Mouse (Mus musculus) cerebellum, postnatal 10 days (tissue): ENCODE measurements around the gene Abcc2.

Source experiments
- DNase-seq, 2 experiments: peaks; one replicate each; pipeline ENCODE4 v3.0.0; 2021; ENCODE audit warnings: mixed read lengths in 2 of 2

Gene Abcc2

GRCm38 (mm10) chr19:43781980-43782379 lies at the start of gene Abcc2:
TSS of gene Abcc2 (plus strand) at chr19:43782192.
- DNase-seq = no peak

GRCm38 (mm10) chr19:43738409-43738808 lies 43.6 kb upstream of the Abcc2 start:
- no peak for DNase-seq

GRCm38 (mm10) chr19:43743401-43743800 lies 38.6 kb upstream of the Abcc2 start:
- no peak for DNase-seq

- DNase-seq = no peak
Measured at GRCm38 (mm10) chr19:43745740-43746139, 36.3 kb upstream of the Abcc2 start.

- DNase-seq = no peak
Measured at GRCm38 (mm10) chr19:43747877-43748276, 34.1 kb upstream of the Abcc2 start.

GRCm38 (mm10) chr19:43750008-43750407 lies 32.0 kb upstream of the Abcc2 start:
- DNase-seq = no peak

GRCm38 (mm10) chr19:43752489-43753225 lies 29.3 kb upstream of the Abcc2 start, which contains the start of the genes Cutc and Cox15:
TSS of gene Cutc (plus strand) at chr19:43752996.
TSS of gene Cox15 (minus strand) at chr19:43753000.
- peak; percentile 98 to 99 for DNase-seq

GRCm38 (mm10) chr19:43753226-43753835 lies 28.7 kb upstream of the Abcc2 start:
- peak; percentile 94 to 95 for DNase-seq

GRCm38 (mm10) chr19:43754237-43754636 lies 27.8 kb upstream of the Abcc2 start:
- DNase-seq = no peak

GRCm38 (mm10) chr19:43754872-43755271 lies 27.1 kb upstream of the Abcc2 start:
- DNase-seq = no peak

- DNase-seq = peak; percentile 86 to 87
Measured at GRCm38 (mm10) chr19:43760504-43760903, 21.5 kb upstream of the Abcc2 start.

- DNase-seq = no peak
Measured at GRCm38 (mm10) chr19:43761543-43762256, 20.3 kb upstream of the Abcc2 start.

- DNase-seq = no peak
Measured at GRCm38 (mm10) chr19:43762410-43762809, 19.6 kb upstream of the Abcc2 start.

GRCm38 (mm10) chr19:43766451-43766850 lies 15.5 kb upstream of the Abcc2 start:
- no peak for DNase-seq

GRCm38 (mm10) chr19:43767549-43768322 lies 14.3 kb upstream of the Abcc2 start:
- no peak for DNase-seq

- DNase-seq = no peak
Measured at GRCm38 (mm10) chr19:43769366-43769960, 12.5 kb upstream of the Abcc2 start.

- DNase-seq = no peak
Measured at GRCm38 (mm10) chr19:43770584-43770983, 11.4 kb upstream of the Abcc2 start.

- DNase-seq = no peak
Measured at GRCm38 (mm10) chr19:43771499-43771969, 10.5 kb upstream of the Abcc2 start.

GRCm38 (mm10) chr19:43772311-43772710 lies 9.7 kb upstream of the Abcc2 start:
- no peak for DNase-seq

- DNase-seq = no peak
Measured at GRCm38 (mm10) chr19:43775433-43775832, 6.6 kb upstream of the Abcc2 start.

- no peak for DNase-seq
Measured at GRCm38 (mm10) chr19:43776561-43776960, 5.4 kb upstream of the Abcc2 start.

- DNase-seq = no peak
Measured at GRCm38 (mm10) chr19:43777308-43777707, 4.7 kb upstream of the Abcc2 start.
